Mouse (Mus musculus) forebrain, embryonic 14.5 days (tissue): ENCODE results near the gene Kif2b. TPM values are rescaled to one million over a fixed set of nuclear protein-coding genes. Genes with fewer than 3 reads are reported as not detected.

Experiments
- ATAC-seq: fragments of 200-750 bp; cut with Nextera tagmentation; 2 replicates; pipeline ENCODE4 v1.8.0; 2017; ENCODE audit warnings: mild to moderate bottlenecking, moderate library complexity
- DNase-seq: peaks from one replicate; pipeline ENCODE4 v3.0.0-alpha.2; 2015; ENCODE audit warnings: low spot score
- H3K27ac ChIP-seq: fragments of 300-500 bp; sonication (generic); 2 replicates; pipeline ENCODE4 v1.5.1; 2014; ENCODE audit warnings: low read depth, mild to moderate bottlenecking, control low read depth, low read length, moderate library complexity
- H3K27me3 ChIP-seq: fragments of 300-500 bp; sonication (generic); replicated peaks from 2 replicates; pipeline ENCODE4 v1.6.1; 2014; ENCODE audit warnings: low read length, control low read depth, mixed read lengths; ENCODE audit not compliant: control insufficient read depth, insufficient read depth
- H3K36me3 ChIP-seq: fragments of 300-500 bp; sonication (generic); 2 replicates; pipeline ENCODE4 v1.6.1; 2014; ENCODE audit warnings: low read length, control low read depth; ENCODE audit not compliant: control insufficient read depth, insufficient read depth
- H3K4me1 ChIP-seq: fragments of 300-500 bp; sonication (generic); 2 replicates; pipeline ENCODE4 v1.6.1; 2014; ENCODE audit warnings: antibody characterized with exemption, low read length, control low read depth; ENCODE audit not compliant: control insufficient read depth, insufficient read depth
- H3K4me2 ChIP-seq: fragments of 300-500 bp; sonication (generic); 2 replicates; pipeline ENCODE4 v1.6.1; 2014; ENCODE audit warnings: mild to moderate bottlenecking, control low read depth, low read length
- H3K4me3 ChIP-seq: fragments of 300-500 bp; sonication (generic); 2 replicates; pipeline ENCODE4 v1.5.1; 2014; ENCODE audit warnings: low read depth, low read length, control low read depth
- H3K9ac ChIP-seq: fragments of 300-500 bp; sonication (generic); 2 replicates; pipeline ENCODE4 v1.6.1; 2014; ENCODE audit warnings: mild to moderate bottlenecking, low read length, control low read depth, moderate library complexity
- H3K9me3 ChIP-seq: fragments of 300-500 bp; sonication (generic); replicated peaks from 2 replicates; pipeline ENCODE4 v1.6.1; 2016; ENCODE audit warnings: low read length, control low read depth, mixed read lengths; ENCODE audit not compliant: control insufficient read depth
- WGBS: fragments of 180-500 bp; shearing (Covaris S2); extraction: QIAGEN DNeasy Blood & Tissue Kit; methylation state at CpG from one replicate; pipeline ENCODE4 v1.1.7; 2014; 5-methylcytosine and 5-hydroxymethylcytosine counted together
- polyA plus RNA-seq: library from polyadenylated mRNA; unstranded; fragments of >200 nt; fragmentation: Nextera tagmentation; extraction: Ambion mirVana; gene quantifications from 2 replicates; pipeline ENCODE4 v1.2.1, GENCODE M21; 2014

Gene Kif2b
- not detected in 2 replicates for polyA plus RNA-seq

GRCm38 (mm10) chr11:91577317-91577716 lies at the start of gene Kif2b:
TSS of gene Kif2b (minus strand) at chr11:91577558.
- no peaks in the 10 kb centered on the region for H3K4me1 ChIP-seq
- WGBS = 89% methylated on average over 9 of the region's 9 CpGs
- no peak within 1 kb of the TSS for H3K4me2 ChIP-seq
- no peaks in the 10 kb centered on the region for H3K36me3 ChIP-seq
- H3K27me3 ChIP-seq = no peaks in the 10 kb centered on the region
- no peak within 1 kb of the TSS for H3K27ac ChIP-seq
- no peak within 1 kb of the TSS for H3K9ac ChIP-seq
- DNase-seq (no peak), ATAC-seq (no peak)
- H3K9me3 ChIP-seq = no peaks in the 10 kb centered on the region
- no peak within 1 kb of the TSS for H3K4me3 ChIP-seq

GRCm38 (mm10) chr11:91593088-91593487 lies 15.7 kb upstream of the Kif2b start:
- no peaks in the 10 kb centered on the region for H3K4me1 ChIP-seq
- H3K4me2 ChIP-seq = no peak overlapping the region
- no peak overlapping the region for H3K4me3 ChIP-seq
- DNase-seq (peak; percentile 68), ATAC-seq (no peak)
- H3K9me3 ChIP-seq = no peaks in the 10 kb centered on the region
- H3K36me3 ChIP-seq = no peaks in the 10 kb centered on the region
- H3K27me3 ChIP-seq = no peaks in the 10 kb centered on the region
- H3K9ac ChIP-seq = no peak overlapping the region
- WGBS = 64% methylated on average over 3 of the region's 3 CpGs
- no peak overlapping the region for H3K27ac ChIP-seq

- Histone ChIP-seq H3K4me2 (no peak overlapping the region), H3K36me3 (no peaks in the 10 kb centered on the region), H3K4me3 (no peak overlapping the region), H3K27me3 (no peaks in the 10 kb centered on the region), H3K27ac (no peak overlapping the region), H3K9ac (no peak overlapping the region), H3K9me3 (no peaks in the 10 kb centered on the region), H3K4me1 (no peaks in the 10 kb centered on the region)
- DNase-seq (no peak), ATAC-seq (no peak)
- 87% methylated on average over 19 of the region's 19 CpGs for WGBS
Observed at GRCm38 (mm10) chr11:91576856-91577255, 502 bp downstream of the Kif2b start.

DNA sequence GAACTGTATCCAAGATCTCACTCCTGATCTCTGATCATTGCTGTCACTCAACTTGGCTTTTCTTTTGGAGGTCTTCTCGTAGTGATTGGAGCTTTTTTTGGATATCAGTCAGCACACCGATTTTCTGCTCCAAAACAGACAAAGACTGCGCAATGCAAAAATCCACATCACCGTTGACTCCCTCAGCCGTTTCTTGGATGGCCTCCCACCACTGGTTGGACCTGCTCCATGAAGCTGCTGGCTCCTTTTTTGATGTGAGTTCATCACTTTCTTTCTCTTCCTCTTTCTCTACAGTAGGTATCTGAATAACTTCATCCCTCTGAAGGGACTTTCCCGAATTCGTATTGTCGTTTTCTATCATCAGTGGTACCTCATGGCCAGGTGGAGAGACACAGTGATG lies 2.0 kb downstream of the Kif2b start:
- WGBS = 87% methylated on average over 8 of the region's 8 CpGs
- H3K9me3 ChIP-seq = no peaks in the 10 kb centered on the region
- ATAC-seq (no peak), DNase-seq (no peak)
- H3K4me2 ChIP-seq = no peak overlapping the region
- no peak overlapping the region for H3K4me3 ChIP-seq
- H3K9ac ChIP-seq = no peak overlapping the region
- H3K36me3 ChIP-seq = no peaks in the 10 kb centered on the region
- no peaks in the 10 kb centered on the region for H3K4me1 ChIP-seq
- no peak overlapping the region for H3K27ac ChIP-seq
- no peaks in the 10 kb centered on the region for H3K27me3 ChIP-seq

GRCm38 (mm10) chr11:91574477-91574876 lies 2.9 kb downstream of the Kif2b start:
- no peaks in the 10 kb centered on the region for H3K27me3 ChIP-seq
- no peak overlapping the region for H3K9ac ChIP-seq
- DNase-seq = no peak
- no peak for ATAC-seq
- 88% methylated on average over 3 of the region's 3 CpGs for WGBS
- no peak overlapping the region for H3K4me3 ChIP-seq
- H3K27ac ChIP-seq = no peak overlapping the region
- no peak overlapping the region for H3K4me2 ChIP-seq
- H3K9me3 ChIP-seq = no peaks in the 10 kb centered on the region
- no peaks in the 10 kb centered on the region for H3K36me3 ChIP-seq
- no peaks in the 10 kb centered on the region for H3K4me1 ChIP-seq

DNA sequence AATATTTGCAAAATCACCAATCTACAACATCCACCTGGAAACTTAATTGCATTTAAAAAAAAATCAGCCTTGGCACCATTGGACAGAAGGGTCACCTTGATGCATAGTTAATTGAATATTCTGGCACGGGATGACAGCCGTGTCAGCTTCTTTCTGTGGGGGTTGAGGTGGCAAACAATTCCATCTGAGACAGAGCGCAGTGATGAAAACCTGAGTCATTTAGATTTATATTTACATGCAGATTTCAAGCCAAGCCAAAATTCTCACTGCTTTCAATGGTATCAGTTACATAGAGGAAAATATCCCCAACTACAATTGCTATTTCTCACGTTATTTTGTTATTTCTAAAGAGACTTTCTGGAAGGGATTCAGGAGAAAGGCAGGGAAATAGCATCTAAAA lies 46.6 kb downstream of the Kif2b start:
- 75% methylated on average over 4 of the region's 4 CpGs for WGBS
- Histone ChIP-seq H3K36me3 (no peaks in the 10 kb centered on the region), H3K4me1 (no peaks in the 10 kb centered on the region), H3K27me3 (no peaks in the 10 kb centered on the region), H3K27ac (no peak overlapping the region), H3K9ac (no peak overlapping the region), H3K4me3 (no peak overlapping the region), H3K4me2 (no peak overlapping the region), H3K9me3 (no peaks in the 10 kb centered on the region)
- ATAC-seq = no peak
- no peak for DNase-seq
